Mouse (Mus musculus) hindbrain, embryonic 14.5 days (tissue): ENCODE data around the gene Scimp. TPM values are rescaled to one million over a fixed set of nuclear protein-coding genes. Genes with fewer than 3 reads are reported as not detected.

Source experiments
- ATAC-seq: fragments of 200-750 bp; cut with Nextera tagmentation; 2 replicates; pipeline ENCODE4 v1.8.0; 2017; ENCODE audit warnings: moderate number of reproducible peaks, mild to moderate bottlenecking, moderate TSS enrichment, moderate library complexity; ENCODE audit not compliant: low FRiP score
- DNase-seq: peaks from one replicate; pipeline ENCODE4 v3.0.0-alpha.2; 2015; ENCODE audit warnings: low spot score
- H3K27ac ChIP-seq: fragments of 300-500 bp; sonication (generic); 2 replicates; pipeline ENCODE4 v1.5.1; 2014; ENCODE audit warnings: mild to moderate bottlenecking, moderate library complexity
- H3K27me3 ChIP-seq: fragments of 300-500 bp; sonication (generic); 2 replicates; pipeline ENCODE4 v1.6.1; 2014; ENCODE audit warnings: mild to moderate bottlenecking, low read length, mixed read lengths; ENCODE audit not compliant: control insufficient read depth, insufficient read depth
- H3K36me3 ChIP-seq: fragments of 300-500 bp; sonication (generic); replicated peaks from 2 replicates; pipeline ENCODE4 v1.6.1; 2014; ENCODE audit not compliant: control insufficient read depth, insufficient read depth
- H3K4me1 ChIP-seq: fragments of 300-500 bp; sonication (generic); replicated peaks from 2 replicates; pipeline ENCODE4 v1.6.1; 2014; ENCODE audit warnings: antibody characterized with exemption, low read length, mixed read lengths; ENCODE audit not compliant: control insufficient read depth, insufficient read depth
- H3K4me2 ChIP-seq: fragments of 300-500 bp; sonication (generic); replicated peaks from 2 replicates; pipeline ENCODE4 v1.6.1; 2014; ENCODE audit warnings: mild to moderate bottlenecking, moderate library complexity
- H3K4me3 ChIP-seq: fragments of 300-500 bp; sonication (generic); replicated peaks from 2 replicates; pipeline ENCODE4 v1.5.1; 2014; ENCODE audit warnings: mild to moderate bottlenecking, low read length
- H3K9ac ChIP-seq: fragments of 300-500 bp; sonication (generic); 2 replicates; pipeline ENCODE4 v1.6.1; 2014
- H3K9me3 ChIP-seq: fragments of 300-500 bp; sonication (generic); 2 replicates; pipeline ENCODE4 v1.6.1; 2016; ENCODE audit warnings: low read length; ENCODE audit not compliant: control insufficient read depth
- WGBS: fragments of 180-500 bp; shearing (Covaris S2); extraction: QIAGEN DNeasy Blood & Tissue Kit; methylation state at CpG from one replicate; pipeline ENCODE4 v1.1.7; 2014; 5-methylcytosine and 5-hydroxymethylcytosine counted together
- polyA plus RNA-seq: library from polyadenylated mRNA; unstranded; fragments of >200 nt; fragmentation: Nextera tagmentation; extraction: Ambion mirVana; gene quantifications from 2 replicates; pipeline ENCODE4 v1.2.1, GENCODE M21; 2014

The Scimp gene
- polyA plus RNA-seq, 1 experiment from 2014 or later, result not detected

GRCm38 (mm10) chr11:70835381-70835831, 23.0 kb upstream of the Scimp start:
- WGBS, result 71% methylated on average over 6 of the region's 6 CpGs
- 0 out of 2 replicates have a peak, but pooled peaks cover 6% of the 10 kb centered on the region for H3K9me3 ChIP-seq
- no peaks in the 10 kb centered on the region for H3K27me3 ChIP-seq
- no peaks in the 10 kb centered on the region for H3K36me3 ChIP-seq
- H3K9ac ChIP-seq, result no peak overlapping the region
- no peaks in the 10 kb centered on the region for H3K4me1 ChIP-seq
- H3K4me3 ChIP-seq, result no peak overlapping the region
- no peak for DNase-seq
- H3K4me2 ChIP-seq, result no peak overlapping the region
- ATAC-seq, result no peak
- H3K27ac ChIP-seq, result no peak overlapping the region

GRCm38 (mm10) chr11:70833831-70834230, 21.4 kb upstream of the Scimp start:
- no peak overlapping the region for H3K27ac ChIP-seq
- no peak overlapping the region for H3K9ac ChIP-seq
- no peaks in the 10 kb centered on the region for H3K36me3 ChIP-seq
- no peak overlapping the region for H3K4me3 ChIP-seq
- 59% methylated on average over 3 of the region's 3 CpGs for WGBS
- ATAC-seq (no peak), DNase-seq (no peak)
- no peak overlapping the region for H3K4me2 ChIP-seq
- H3K9me3 ChIP-seq, result 0 out of 2 replicates have a peak, but pooled peaks cover 6% of the 10 kb centered on the region
- no peaks in the 10 kb centered on the region for H3K4me1 ChIP-seq
- H3K27me3 ChIP-seq, result no peaks in the 10 kb centered on the region

GRCm38 (mm10) chr11:70833408-70833807, 21.0 kb upstream of the Scimp start:
- no peak overlapping the region for H3K9ac ChIP-seq
- no peak overlapping the region for H3K4me3 ChIP-seq
- no peak overlapping the region for H3K27ac ChIP-seq
- H3K27me3 ChIP-seq, result no peaks in the 10 kb centered on the region
- no peak for ATAC-seq
- 0 out of 2 replicates have a peak, but pooled peaks cover 6% of the 10 kb centered on the region for H3K9me3 ChIP-seq
- no peak overlapping the region for H3K4me2 ChIP-seq
- H3K36me3 ChIP-seq, result no peaks in the 10 kb centered on the region
- H3K4me1 ChIP-seq, result no peaks in the 10 kb centered on the region
- DNase-seq, result no peak

GRCm38 (mm10) chr11:70831201-70831600, 18.8 kb upstream of the Scimp start:
- Histone ChIP-seq H3K27ac (no peak overlapping the region), H3K4me1 (no peaks in the 10 kb centered on the region), H3K36me3 (no peaks in the 10 kb centered on the region), H3K9ac (no peak overlapping the region), H3K4me3 (no peak overlapping the region), H3K27me3 (no peaks in the 10 kb centered on the region), H3K4me2 (no peak overlapping the region), H3K9me3 (0 out of 2 replicates have a peak, but pooled peaks cover 6% of the 10 kb centered on the region)
- no peak for DNase-seq
- 59% methylated on average over 3 of the region's 3 CpGs for WGBS
- ATAC-seq, result no peak

GRCm38 (mm10) chr11:70828975-70829615, 16.7 kb upstream of the Scimp start:
- 0 out of 2 replicates have a peak, but pooled peaks cover 6% of the 10 kb centered on the region for H3K9me3 ChIP-seq
- H3K27ac ChIP-seq, result no peak overlapping the region
- H3K4me2 ChIP-seq, result no peak overlapping the region
- no peaks in the 10 kb centered on the region for H3K4me1 ChIP-seq
- 87% methylated on average over 11 of the region's 11 CpGs for WGBS
- ATAC-seq (no peak), DNase-seq (no peak)
- H3K9ac ChIP-seq, result no peak overlapping the region
- H3K36me3 ChIP-seq, result no peaks in the 10 kb centered on the region
- H3K27me3 ChIP-seq, result no peaks in the 10 kb centered on the region
- no peak overlapping the region for H3K4me3 ChIP-seq

GRCm38 (mm10) chr11:70826207-70826606, 13.8 kb upstream of the Scimp start:
- WGBS, result 81% methylated on average over 2 of the region's 2 CpGs
- Histone ChIP-seq H3K27ac (no peak overlapping the region), H3K4me1 (no peaks in the 10 kb centered on the region), H3K4me2 (no peak overlapping the region), H3K36me3 (no peaks in the 10 kb centered on the region), H3K27me3 (no peaks in the 10 kb centered on the region), H3K9ac (no peak overlapping the region), H3K4me3 (no peak overlapping the region), H3K9me3 (no peaks in the 10 kb centered on the region)
- ATAC-seq, result no peak
- DNase-seq, result no peak

GRCm38 (mm10) chr11:70821728-70822591, 9.6 kb upstream of the Scimp start:
- DNase-seq (no peak), ATAC-seq (no peak)
- WGBS, result 64% methylated on average over 17 of the region's 17 CpGs
- H3K27ac ChIP-seq, result no peak overlapping the region
- H3K4me1 ChIP-seq, result no peaks in the 10 kb centered on the region
- no peak overlapping the region for H3K4me2 ChIP-seq
- H3K36me3 ChIP-seq, result no peaks in the 10 kb centered on the region
- no peaks in the 10 kb centered on the region for H3K27me3 ChIP-seq
- no peak overlapping the region for H3K4me3 ChIP-seq
- H3K9ac ChIP-seq, result no peak overlapping the region
- H3K9me3 ChIP-seq, result no peaks in the 10 kb centered on the region

GRCm38 (mm10) chr11:70820120-70820519, 7.7 kb upstream of the Scimp start:
- no peak overlapping the region for H3K9ac ChIP-seq
- no peak overlapping the region for H3K4me3 ChIP-seq
- no peaks in the 10 kb centered on the region for H3K36me3 ChIP-seq
- H3K4me1 ChIP-seq, result no peaks in the 10 kb centered on the region
- 88% methylated on average over 8 of the region's 8 CpGs for WGBS
- no peak for ATAC-seq
- DNase-seq, result no peak
- no peaks in the 10 kb centered on the region for H3K9me3 ChIP-seq
- no peak overlapping the region for H3K27ac ChIP-seq
- H3K4me2 ChIP-seq, result no peak overlapping the region
- H3K27me3 ChIP-seq, result no peaks in the 10 kb centered on the region

- Histone ChIP-seq H3K9ac (no peak overlapping the region), H3K4me2 (no peak overlapping the region), H3K4me3 (no peak overlapping the region), H3K27me3 (no peaks in the 10 kb centered on the region), H3K4me1 (no peaks in the 10 kb centered on the region), H3K9me3 (no peaks in the 10 kb centered on the region), H3K36me3 (no peaks in the 10 kb centered on the region), H3K27ac (no peak overlapping the region)
- 79% methylated on average over 4 of the region's 4 CpGs for WGBS
- ATAC-seq (no peak), DNase-seq (no peak)
Measured at GRCm38 (mm10) chr11:70816770-70817169, 4.4 kb upstream of the Scimp start.
